Mouse (Mus musculus): ENCODE data around the gene Bag5. TPM values are rescaled to one million over a fixed set of nuclear protein-coding genes. Genes with fewer than 3 reads are reported as not detected.
A peak's percentile ranks its signal among the peaks of the same experiment; 100 is the strongest.
"Not testable (repeated sequence)": the region's sequence is repeated elsewhere in the genome, so short reads cannot be mapped to it uniquely, and the experiment has no call there.

Bag5 gene
- polyA plus RNA-seq, 1 experiment from 2014 or later = 36.2 TPM

DNA sequence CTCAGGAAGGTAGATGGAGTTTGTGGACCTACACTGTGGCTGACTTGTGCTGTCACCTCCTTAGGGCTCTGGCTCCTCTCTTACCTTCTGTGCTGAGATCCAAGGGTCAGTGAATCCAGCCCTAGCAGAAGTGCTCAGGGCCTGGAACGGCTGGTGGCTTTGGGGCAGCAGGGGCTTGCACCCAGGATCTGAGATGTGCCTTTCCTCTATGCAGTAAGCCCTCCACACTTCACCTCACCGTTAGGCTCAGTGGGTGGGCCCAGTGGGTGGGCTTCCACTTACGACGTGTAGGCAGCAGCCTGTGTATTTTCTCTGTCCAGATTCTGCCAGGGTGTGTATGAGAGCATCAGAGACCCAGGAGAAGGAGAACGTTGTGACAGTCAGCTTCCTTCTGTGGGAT lies 19.9 kb upstream of the Bag5 start:
- 0 out of 2 replicates have a peak, but pooled peaks have one; percentile 21 for ATAC-seq (replicated peaks; ENCODE audit: insufficient number of reproducible peaks, insufficient read depth, low FRiP score, low read depth)
- Histone ChIP-seq H3K36me3 (peaks cover 7% of the 10 kb centered on the region; the same call in 1 of the 2 replicates), H3K4me2 (0 out of 2 replicates have a peak overlapping the region, but pooled peaks have one; percentile 50), H3K4me3 (no peak overlapping the region), H3K27me3 (no peaks in the 10 kb centered on the region), H3K4me1 (replicated peaks) (peaks cover 11% of the 10 kb centered on the region), H3K9me3 (replicated peaks) (no peaks in the 10 kb centered on the region), H3K9ac (no peak overlapping the region), H3K27ac (no peak overlapping the region)
- WGBS = 59% methylated on average over 5 of the region's 5 CpGs

DNA sequence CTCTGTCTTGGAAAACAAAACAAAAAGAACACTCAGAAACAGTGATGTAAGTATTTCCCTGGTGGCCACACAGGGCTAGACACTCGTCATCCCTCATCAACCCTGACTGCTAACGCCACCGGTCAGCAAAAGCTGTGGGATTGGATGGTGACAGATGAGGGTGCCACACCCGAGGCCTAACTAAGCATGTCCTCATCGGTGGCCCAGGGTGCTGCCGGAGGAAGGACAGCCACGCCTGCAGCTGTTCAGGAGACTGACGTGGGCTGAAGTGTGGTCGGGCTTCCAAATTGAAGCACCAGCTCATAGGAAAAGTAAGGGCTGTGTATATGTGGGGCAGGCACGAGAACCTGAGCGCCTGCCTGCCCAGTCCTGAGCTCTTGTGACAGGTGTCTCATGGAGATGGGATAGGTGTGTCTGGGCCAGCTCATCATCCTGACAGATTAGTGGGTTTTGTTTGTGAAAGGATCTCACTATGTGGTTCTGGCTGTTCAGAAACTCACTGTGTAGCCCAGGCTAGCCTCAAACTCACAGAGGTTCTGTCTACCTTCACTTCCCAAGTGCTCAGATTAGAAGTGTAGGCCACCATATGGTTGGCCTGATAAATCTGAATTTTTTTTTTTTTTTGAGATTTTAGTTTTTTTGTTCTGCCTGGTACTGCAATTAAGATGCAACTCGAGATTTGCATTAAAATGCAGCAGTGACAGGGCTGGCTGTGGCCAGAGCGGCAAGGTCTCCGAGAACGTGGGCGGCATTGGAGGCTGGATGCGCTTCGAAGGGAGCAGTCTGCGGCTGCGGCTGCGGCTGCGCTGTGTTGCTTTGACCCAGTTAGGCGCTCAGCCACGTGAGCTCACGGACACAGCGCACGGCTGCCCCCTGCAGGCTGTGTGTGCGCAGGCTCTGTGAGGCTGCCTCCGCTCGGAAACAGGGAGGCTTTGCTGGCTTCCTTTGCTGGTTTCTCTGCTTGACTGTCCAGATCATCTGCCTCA lies 19.1 kb upstream of the Bag5 start:
- H3K4me3 ChIP-seq = 0 out of 2 replicates have a peak overlapping the region, but pooled peaks have one; percentile 14
- peak; percentile 85 for ATAC-seq (replicated peaks; ENCODE audit: insufficient number of reproducible peaks, insufficient read depth, low FRiP score, low read depth)

DNA sequence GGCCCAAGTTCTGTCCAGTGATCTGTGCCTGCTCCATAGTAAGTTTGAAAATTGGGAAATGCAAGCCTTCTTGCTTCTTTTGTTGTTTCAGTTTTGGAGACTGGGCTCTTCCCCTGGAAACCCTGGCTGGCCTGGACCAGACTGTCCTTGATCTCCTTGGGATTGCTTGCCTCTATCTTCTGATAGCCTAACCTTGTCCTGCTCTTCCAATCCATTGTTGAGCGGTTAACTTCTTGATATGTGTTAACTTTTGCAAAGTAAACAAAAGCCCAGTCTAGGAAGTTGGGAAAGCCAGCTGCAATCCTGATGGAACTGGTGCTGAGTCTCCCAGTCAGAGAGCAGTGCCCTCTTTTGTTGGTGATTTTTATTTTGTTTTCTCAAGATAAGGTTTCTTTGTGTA lies 14.9 kb upstream of the Bag5 start:
- Histone ChIP-seq H3K27ac (no peak overlapping the region), H3K36me3 (peaks cover 25% of the 10 kb centered on the region), H3K9me3 (replicated peaks) (no peaks in the 10 kb centered on the region), H3K4me1 (replicated peaks) (peaks cover 22% of the 10 kb centered on the region), H3K9ac (no peak overlapping the region), H3K27me3 (no peaks in the 10 kb centered on the region), H3K4me3 (no peak overlapping the region), H3K4me2 (no peak overlapping the region)
- ATAC-seq (replicated peaks; ENCODE audit: insufficient number of reproducible peaks, insufficient read depth, low FRiP score, low read depth) = no peak
- 75% methylated on average over 1 of the region's 1 CpGs for WGBS

More for the DNA sequence above, 19.1 kb upstream of the Bag5 start:
- no peak overlapping the region for H3K9ac ChIP-seq
- no peaks in the 10 kb centered on the region for H3K9me3 ChIP-seq (replicated peaks)
- H3K4me2 ChIP-seq = peak overlapping the region; percentile 50
- no peak overlapping the region for H3K27ac ChIP-seq
- H3K27me3 ChIP-seq = no peaks in the 10 kb centered on the region
- peaks cover 9% of the 10 kb centered on the region for H3K4me1 ChIP-seq (replicated peaks)
- WGBS = 31% methylated on average over 30 of the region's 30 CpGs
- peaks cover 7% of the 10 kb centered on the region; the same call in 1 of the 2 replicates for H3K36me3 ChIP-seq

DNA sequence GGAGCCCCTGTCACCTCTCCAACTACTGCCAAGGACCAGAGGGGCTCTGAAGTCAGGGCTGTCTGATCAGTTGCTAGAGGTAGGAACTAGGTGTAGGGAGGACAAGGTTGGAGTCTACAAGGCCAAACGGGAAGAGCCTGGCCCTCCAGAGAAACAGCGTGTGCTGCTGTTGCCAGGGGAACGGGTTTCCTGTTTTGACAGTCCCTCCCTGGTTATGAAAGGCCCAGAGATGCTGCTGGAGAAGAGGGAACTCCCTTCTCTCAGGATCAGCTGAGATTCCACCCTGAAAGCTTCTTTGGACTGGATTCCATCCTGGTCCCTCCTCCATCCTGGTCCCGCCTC lies 13.0 kb upstream of the Bag5 start:
- H3K27ac ChIP-seq = peak overlapping the region; percentile 70

DNA sequence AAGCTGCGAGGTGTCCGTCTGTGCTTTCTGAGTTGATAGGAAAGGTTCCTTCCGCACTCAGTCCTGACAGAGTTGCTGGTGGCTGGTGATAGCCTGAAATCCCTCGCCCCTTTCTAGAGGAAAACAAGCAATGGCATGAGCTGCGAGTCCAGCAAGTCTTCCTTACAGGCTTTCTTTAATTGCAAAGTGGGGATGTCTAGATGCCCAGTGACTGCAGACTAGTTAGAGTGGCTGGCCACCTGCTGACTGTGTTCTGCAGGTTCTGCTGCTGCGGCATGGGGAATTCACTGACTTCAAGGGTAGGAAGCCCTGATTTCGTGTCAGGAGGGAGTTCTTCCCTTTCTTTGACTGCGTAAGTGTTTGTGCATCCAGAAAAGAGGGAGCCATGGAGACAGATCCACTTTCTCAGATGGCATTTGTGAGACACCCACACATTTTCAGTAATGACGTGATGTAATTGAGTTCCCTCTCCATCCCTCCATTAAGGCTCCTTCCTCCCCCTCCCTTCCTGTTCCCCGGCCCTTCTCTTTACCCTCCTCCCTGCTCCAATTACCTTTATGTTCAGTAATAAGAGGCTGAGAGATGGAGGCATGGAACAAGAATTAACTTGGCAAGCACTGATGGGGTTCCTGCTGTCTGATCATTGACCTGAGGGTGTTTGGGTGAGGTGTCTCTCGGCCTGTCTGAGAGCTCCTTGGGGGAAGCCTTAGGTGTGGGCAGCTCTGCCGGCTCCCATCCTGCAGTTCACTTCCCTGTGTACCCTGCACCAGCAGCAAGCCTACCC lies 12.5 kb upstream of the Bag5 start:
- no peaks in the 10 kb centered on the region for H3K27me3 ChIP-seq
- H3K4me2 ChIP-seq = no peak overlapping the region; the same call in 1 of the 2 replicates
- ATAC-seq (replicated peaks; ENCODE audit: insufficient number of reproducible peaks, insufficient read depth, low FRiP score, low read depth) = peak; percentile 12; the same call in 1 of the 2 replicates
- peaks cover 21% of the 10 kb centered on the region for H3K36me3 ChIP-seq
- H3K4me3 ChIP-seq = no peak overlapping the region
- 67% methylated on average over 12 of the region's 12 CpGs for WGBS
- H3K27ac ChIP-seq = peak overlapping the region; percentile 70
- H3K4me1 ChIP-seq (replicated peaks) = peaks cover 14% of the 10 kb centered on the region
- H3K9me3 ChIP-seq (replicated peaks) = no peaks in the 10 kb centered on the region
- no peak overlapping the region for H3K9ac ChIP-seq

More for the DNA sequence above, 13.0 kb upstream of the Bag5 start:
- H3K4me1 ChIP-seq (replicated peaks) = peaks cover 14% of the 10 kb centered on the region
- H3K4me2 ChIP-seq = no peak overlapping the region; the same call in 1 of the 2 replicates
- ATAC-seq (replicated peaks; ENCODE audit: insufficient number of reproducible peaks, insufficient read depth, low FRiP score, low read depth) = peak; percentile 28; the same call in 1 of the 2 replicates
- 55% methylated on average over 4 of the region's 4 CpGs for WGBS
- peaks cover 21% of the 10 kb centered on the region for H3K36me3 ChIP-seq
- H3K27me3 ChIP-seq = no peaks in the 10 kb centered on the region
- no peaks in the 10 kb centered on the region for H3K9me3 ChIP-seq (replicated peaks)
- no peak overlapping the region for H3K4me3 ChIP-seq
- no peak overlapping the region for H3K9ac ChIP-seq

DNA sequence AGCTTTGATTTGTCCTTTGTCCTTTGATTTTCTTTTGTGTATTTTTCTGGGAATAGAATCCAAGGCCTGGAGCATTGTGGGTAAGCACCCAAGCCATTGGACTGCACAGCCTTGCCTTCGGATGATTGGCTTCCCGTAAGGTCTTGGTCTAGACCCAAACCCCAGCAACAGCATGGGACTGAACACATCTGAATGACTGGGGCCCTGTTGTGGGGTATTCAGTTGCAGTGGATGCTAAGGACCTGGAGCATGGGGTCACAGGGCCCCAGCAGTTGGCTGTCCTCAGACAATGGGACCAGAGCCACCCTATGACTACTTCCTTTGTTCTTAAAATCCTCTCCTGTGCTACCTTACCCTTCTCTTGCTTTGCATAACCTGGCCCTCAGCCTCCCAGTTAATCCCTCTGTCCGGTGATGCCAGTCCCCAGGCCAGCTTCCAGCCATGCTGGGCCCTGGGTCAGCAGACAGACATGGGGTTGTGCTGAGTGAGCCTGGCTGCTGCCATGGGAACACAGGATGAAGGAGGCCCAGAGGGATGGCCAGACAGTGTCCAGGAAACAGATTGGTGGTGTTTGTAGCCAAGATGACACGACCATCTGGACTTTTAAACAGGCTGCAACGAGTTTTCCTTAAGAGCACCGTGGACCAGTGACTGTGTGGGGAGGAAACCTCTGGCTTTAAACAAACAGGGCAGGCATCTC lies 11.7 kb upstream of the Bag5 start:
- ATAC-seq (replicated peaks; ENCODE audit: insufficient number of reproducible peaks, insufficient read depth, low FRiP score, low read depth) = peak; percentile 45
- Histone ChIP-seq H3K36me3 (peaks cover 19% of the 10 kb centered on the region), H3K9ac (no peak overlapping the region), H3K27me3 (no peaks in the 10 kb centered on the region), H3K4me3 (no peak overlapping the region), H3K4me1 (replicated peaks) (peaks cover 14% of the 10 kb centered on the region), H3K27ac (peak overlapping the region; percentile 70; the same call in 1 of the 2 replicates), H3K4me2 (no peak overlapping the region), H3K9me3 (replicated peaks) (no peaks in the 10 kb centered on the region)
- WGBS = 59% methylated on average over 6 of the region's 6 CpGs

DNA sequence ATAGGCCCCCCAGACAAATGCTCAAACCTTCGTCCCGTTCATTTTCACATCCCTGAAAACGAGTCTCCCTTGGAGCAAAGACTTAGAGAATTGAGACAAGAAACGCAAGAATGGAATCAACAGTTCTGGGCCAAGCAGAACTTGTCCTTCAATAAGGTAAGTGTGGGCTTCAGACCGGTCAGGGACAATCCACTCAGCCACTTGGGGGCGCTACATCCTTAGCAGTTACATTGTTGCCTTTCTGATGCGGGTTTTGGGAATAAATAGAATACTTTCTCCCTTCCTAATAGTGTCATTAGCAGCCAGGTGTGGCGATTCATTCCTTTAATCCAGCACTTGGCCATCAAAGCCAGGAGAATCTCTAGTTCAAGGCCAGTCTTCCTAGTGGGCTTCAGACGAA lies 9.6 kb upstream of the Bag5 start:
- no peak for ATAC-seq (replicated peaks; ENCODE audit: insufficient number of reproducible peaks, insufficient read depth, low FRiP score, low read depth)
- H3K4me2 ChIP-seq = no peak overlapping the region
- WGBS = 69% methylated on average over 9 of the region's 9 CpGs
- no peak overlapping the region for H3K27ac ChIP-seq
- no peak overlapping the region for H3K9ac ChIP-seq
- peaks cover 14% of the 10 kb centered on the region for H3K4me1 ChIP-seq (replicated peaks)
- H3K9me3 ChIP-seq (replicated peaks) = no peaks in the 10 kb centered on the region
- H3K4me3 ChIP-seq = no peak overlapping the region
- H3K27me3 ChIP-seq = no peaks in the 10 kb centered on the region
- H3K36me3 ChIP-seq = peaks cover 18% of the 10 kb centered on the region

DNA sequence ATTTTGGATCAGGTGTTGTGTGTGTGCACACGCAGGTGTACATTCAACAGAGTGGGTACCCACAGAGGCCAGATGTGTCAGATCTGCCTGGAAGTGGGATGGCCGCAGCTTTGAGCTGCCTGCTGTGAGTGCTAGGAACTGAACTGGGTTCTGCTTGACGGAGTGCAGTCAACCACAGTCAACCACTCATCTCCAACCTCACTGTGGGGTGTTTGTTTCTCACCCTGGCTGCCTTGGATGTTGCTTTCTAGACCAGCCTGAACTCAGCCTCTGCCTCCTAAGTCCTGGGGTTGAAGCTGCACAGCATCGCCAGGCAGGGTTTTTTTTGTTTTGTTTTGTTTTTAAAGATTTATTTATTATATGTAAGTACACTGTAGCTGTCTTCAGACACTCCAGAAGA lies 7.2 kb upstream of the Bag5 start:
- Histone ChIP-seq H3K27me3 (no peaks in the 10 kb centered on the region), H3K4me1 (replicated peaks) (peaks cover 6% of the 10 kb centered on the region), H3K4me2 (no peak overlapping the region), H3K27ac (no peak overlapping the region), H3K4me3 (no peak overlapping the region), H3K36me3 (peaks cover 15% of the 10 kb centered on the region), H3K9me3 (replicated peaks) (no peaks in the 10 kb centered on the region), H3K9ac (no peak overlapping the region)
- WGBS = 87% methylated on average over 4 of the region's 4 CpGs
- no peak for ATAC-seq (replicated peaks; ENCODE audit: insufficient number of reproducible peaks, insufficient read depth, low FRiP score, low read depth)

DNA sequence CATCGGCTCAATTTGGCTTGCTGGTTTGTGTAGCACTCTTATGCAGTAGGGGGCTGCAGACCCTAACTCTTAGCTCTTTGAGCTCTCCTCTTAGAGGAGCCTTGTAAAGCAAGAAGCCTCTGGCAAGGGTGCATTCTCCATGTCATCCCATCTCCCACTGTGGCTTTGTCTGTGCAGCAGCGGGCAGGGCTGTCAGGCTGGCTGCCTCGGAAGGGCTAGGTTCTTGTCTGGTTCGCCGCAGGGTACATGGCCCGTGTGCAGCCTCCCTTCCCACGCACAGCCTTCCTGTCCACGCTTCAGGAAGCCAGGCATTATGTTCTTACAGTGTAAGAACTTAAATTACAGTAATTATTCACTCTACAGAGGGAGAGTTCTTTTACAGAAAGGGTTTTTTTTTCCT lies 5.6 kb upstream of the Bag5 start:
- Histone ChIP-seq H3K4me3 (no peak overlapping the region), H3K27ac (0 out of 2 replicates have a peak overlapping the region, but pooled peaks have one; percentile 15), H3K4me2 (no peak overlapping the region), H3K27me3 (no peaks in the 10 kb centered on the region), H3K4me1 (replicated peaks) (peaks cover 7% of the 10 kb centered on the region), H3K9me3 (replicated peaks) (no peaks in the 10 kb centered on the region), H3K36me3 (peaks cover 2% of the 10 kb centered on the region; the same call in 1 of the 2 replicates), H3K9ac (no peak overlapping the region)
- ATAC-seq (replicated peaks; ENCODE audit: insufficient number of reproducible peaks, insufficient read depth, low FRiP score, low read depth) = no peak
- WGBS = 69% methylated on average over 8 of the region's 8 CpGs

DNA sequence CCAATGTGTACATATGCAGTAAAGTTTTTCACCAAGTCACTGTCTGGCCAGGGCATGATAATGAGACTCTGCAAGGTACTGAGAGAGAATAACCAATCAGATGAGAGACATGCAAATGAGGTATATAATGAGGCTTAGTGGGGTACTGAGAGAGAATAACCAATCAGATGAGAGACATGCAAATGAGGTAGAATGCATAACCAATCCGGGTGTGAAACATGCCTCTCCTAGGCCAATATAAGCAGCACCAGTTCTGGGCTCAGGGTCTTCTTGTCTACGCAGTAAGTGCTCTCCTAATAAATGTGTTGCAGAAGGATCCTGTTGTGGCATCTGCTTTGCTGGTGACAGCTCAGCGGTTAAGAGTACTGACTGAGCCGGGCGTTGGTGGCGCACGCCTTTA lies 3.4 kb upstream of the Bag5 start:
- H3K27me3 ChIP-seq = no peaks in the 10 kb centered on the region
- no peaks in the 10 kb centered on the region for H3K9me3 ChIP-seq (replicated peaks)
- no peak overlapping the region for H3K4me2 ChIP-seq
- no peak for ATAC-seq (replicated peaks; ENCODE audit: insufficient number of reproducible peaks, insufficient read depth, low FRiP score, low read depth)
- no peak overlapping the region for H3K4me3 ChIP-seq
- no peak overlapping the region for H3K27ac ChIP-seq
- no peaks in the 10 kb centered on the region for H3K36me3 ChIP-seq
- 95% methylated on average over 7 of the region's 7 CpGs for WGBS
- peaks cover 15% of the 10 kb centered on the region for H3K4me1 ChIP-seq (replicated peaks)
- no peak overlapping the region for H3K9ac ChIP-seq

DNA sequence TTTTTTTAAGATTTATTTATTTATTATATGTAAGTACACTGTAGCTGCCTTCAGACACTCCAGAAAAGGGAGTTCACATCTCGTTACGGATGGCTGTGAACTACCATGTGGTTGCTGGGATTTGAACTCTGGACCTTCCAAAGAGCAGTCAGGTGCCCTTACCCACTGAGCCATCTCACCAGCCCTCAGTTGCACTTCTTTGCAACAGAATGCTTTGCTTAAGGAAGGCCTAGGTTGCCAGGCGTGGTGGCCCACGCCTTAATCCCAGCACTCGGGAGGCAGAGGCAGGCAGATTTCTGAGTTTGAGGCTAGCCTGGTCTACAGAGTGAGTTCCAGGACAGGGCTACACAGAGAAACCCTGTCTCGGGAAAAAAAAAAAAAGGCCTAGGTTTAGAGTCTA lies 823 bp upstream of the Bag5 start:
- H3K4me1 ChIP-seq (replicated peaks) = peaks cover 26% of the 10 kb centered on the region
- not testable (repeated sequence) for ATAC-seq (replicated peaks; ENCODE audit: insufficient number of reproducible peaks, insufficient read depth, low FRiP score, low read depth); H3K9me3 ChIP-seq (replicated peaks); H3K27ac ChIP-seq; H3K27me3 ChIP-seq; H3K9ac ChIP-seq
- H3K4me3 ChIP-seq = peak overlapping the region; percentile 83
- H3K36me3 ChIP-seq = peaks cover 24% of the 10 kb centered on the region
- H3K4me2 ChIP-seq = peak overlapping the region; percentile 65
- 72% methylated on average over 6 of the region's 6 CpGs for WGBS
